Mouse (Mus musculus) spleen, postnatal 4 days (tissue): ENCODE measurements around the gene Gdpd5.
"Not testable (repeated sequence)": the region's sequence is repeated elsewhere in the genome, so short reads cannot be mapped to it uniquely, and the experiment has no call there.

Source experiments
- DNase-seq, 2 experiments: peaks; one replicate each; pipeline ENCODE4 v3.0.0; 2022; ENCODE audit warnings: low spot score in 2 of 2

Gdpd5 gene

DNA sequence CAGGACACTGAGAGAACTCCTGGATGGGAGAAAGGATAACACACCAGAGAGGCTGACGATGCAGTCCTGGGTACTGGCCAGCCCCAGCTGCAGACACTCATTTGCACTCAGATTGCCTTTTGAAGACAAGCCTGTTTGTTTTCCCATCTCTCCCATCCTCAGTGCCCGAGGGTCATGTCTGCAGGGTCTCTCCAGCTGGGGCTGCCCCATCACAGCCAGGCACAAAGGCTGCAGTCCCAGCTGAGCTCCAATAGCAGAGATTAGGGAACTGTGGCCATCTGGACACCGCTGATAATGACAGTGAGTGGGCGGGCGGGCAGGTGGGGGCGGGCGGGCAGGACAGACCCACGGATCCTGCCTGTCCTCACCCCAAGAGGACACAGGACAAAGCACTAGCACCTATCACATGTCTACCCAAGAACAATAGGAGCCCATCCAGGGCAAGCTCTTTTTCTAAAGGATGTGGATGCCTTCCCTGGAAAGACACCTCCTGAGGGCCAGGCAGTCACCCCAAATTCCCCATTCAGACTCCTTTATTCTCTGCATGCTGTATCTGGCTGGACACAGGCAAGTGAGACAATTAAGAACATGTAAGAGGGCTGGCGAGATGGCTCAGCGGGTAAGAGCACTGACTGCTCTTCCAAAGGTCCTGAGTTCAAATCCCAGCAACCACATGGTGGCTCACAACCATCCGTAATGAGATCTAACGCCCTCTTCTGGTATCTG, 93.8 kb downstream of the Gdpd5 start:
- DNase-seq = peak; percentile 45 to 69

DNA sequence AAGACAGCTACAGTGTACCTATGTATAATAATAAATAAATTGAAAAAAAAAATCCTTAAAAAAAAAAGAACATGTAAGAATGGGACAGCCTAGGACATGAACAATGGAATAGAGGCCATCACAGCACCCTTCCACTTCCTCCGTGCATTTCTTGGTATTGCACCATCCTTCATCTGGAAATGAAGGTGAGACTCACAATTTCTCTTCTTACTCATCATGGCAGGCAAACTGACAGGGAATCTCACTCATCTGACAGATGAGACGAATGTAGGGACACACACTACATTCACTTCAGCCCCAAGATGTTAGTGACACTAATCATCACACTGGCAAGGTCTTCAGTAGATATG, 94.3 kb downstream of the Gdpd5 start:
- DNase-seq = no peak

DNA sequence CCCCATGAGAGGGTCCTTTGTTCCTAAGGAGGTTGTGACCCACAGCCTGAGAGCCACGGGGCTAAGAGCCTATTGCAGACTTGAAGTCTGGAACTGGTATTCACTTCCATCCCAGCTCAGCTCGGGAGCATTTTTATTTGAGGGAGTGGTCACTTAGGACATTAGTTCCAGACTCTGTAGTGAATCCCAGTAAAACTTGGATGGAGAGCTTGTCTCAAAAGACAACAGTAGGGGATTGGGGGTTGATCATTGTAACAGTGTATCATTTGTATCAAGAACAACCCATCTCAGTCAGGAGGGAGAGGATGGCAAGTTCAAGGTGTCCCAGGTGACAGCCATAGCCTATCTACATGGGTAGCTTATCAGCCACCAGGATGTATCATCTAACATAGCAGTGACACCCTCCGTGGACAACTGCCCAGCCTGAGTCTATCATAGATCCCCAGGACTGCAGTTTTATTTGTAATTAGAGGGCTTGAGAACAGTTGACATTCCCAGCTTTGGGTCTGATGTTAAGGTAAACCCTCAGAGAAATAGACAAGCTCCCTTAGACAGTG, 95.4 kb downstream of the Gdpd5 start:
- DNase-seq = no peak

DNA sequence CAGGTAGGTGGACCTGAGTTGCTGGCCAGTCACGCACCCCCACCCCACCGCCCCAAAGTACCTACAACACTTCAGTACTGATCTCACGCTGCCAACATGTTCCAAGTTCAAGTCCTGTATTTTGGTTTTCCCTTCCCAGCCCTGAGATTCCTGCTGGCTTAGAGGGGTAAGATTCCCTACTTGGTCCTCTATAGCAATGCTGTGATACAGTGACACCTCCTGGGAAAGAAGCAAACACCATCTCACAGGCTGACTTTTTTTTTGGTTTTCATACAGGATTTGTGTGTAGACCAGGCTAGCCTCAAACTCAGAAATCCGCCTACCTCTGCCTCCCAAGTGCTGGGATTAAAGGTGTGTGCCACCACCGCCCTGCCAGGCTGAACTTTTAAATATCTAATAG, 96.0 kb downstream of the Gdpd5 start:
- no peak for DNase-seq

DNA sequence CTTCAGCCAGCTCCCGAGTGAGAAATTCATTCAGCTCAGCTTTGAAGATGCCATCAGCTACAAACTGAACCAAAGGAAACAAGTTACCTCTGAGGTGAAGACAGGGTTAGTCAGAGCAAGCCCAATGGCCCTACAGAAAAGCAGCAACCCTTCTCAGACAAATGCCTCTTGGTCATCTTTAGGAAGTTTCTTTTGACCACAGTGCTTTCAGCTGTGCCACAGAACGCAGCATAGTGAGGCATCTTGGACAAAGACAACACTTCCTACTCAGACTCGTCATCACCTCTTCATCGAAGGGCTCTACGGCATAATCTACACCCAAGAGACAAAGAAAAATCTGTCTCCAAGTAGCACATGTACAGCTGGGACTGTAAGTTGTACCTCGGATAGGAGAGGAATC, 101.4 kb downstream of the Gdpd5 start:
- DNase-seq = no peak

DNA sequence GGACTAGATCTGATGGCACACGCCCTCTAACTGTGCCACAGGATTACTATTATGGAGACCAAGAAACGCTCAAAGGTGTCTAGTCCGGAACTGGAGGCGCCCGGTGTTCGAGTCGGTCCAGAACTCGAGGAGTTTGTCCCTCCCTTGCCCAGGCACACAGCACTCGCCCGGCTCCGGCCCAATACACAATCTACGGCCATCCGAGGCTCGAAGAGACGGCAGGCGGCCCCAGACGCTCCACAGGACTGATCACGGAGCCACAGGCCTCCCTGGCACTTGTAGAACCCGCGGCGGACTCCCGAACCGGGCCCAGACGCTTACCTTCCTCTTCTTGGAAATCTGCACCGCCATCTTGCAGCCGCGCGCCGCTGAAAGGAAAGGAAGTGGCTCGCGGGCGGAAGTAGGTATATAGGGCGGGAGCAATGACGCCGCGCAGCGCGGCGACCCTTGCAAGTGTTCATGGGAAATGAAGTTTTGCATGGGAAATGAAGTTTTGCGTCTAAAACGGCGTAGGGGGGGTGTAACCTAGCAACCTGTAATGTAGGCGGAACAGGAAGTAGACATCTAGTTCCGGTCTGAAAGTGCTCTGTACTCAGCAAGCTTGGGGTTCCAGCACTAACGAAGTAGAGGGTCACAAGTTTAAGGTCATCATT, 102.2 kb downstream of the Gdpd5 start, which contains the start of gene Rps3:
Rps3 (minus strand) TSS at position 468 of the 653 bp plus-strand sequence.
- peak; percentile 92 to 95 for DNase-seq

DNA sequence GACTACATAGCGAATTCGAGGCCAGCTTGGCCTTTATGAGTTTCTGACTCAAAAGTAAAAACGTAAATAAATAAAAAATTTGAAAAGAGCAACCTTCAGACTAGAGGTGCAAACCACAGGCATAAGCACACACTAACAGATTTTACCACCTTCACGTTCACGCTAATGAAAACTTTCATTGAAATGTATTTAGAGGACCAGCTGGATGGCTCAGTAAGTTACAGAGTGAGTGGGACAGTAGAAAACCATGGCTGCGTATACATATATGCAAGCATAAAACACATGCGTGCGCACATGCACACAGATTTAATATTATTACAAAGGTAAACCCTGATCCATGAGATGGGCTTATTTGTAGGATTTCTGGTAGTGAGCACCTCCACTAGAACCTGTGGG, 102.7 kb downstream of the Gdpd5 start:
- no peak for DNase-seq

DNA sequence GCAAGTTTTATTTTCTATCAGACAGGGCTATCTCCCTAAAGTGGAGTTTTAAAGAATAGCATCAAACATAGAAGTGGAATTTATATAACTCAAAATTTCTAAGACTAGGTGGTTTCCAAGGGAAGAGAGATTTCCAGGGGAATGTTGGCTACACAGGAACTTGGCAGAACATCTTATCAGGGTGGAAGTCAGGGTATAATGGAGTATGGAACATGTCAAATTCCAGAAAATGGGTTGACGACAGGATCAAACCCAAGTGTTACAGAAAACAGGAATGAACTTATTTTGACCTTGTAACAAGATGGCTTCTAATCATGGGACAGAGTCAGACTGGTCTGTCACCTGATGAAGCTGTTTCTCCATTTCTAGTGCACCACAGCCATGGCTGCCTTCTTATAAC, 103.5 kb downstream of the Gdpd5 start:
- DNase-seq = no peak

DNA sequence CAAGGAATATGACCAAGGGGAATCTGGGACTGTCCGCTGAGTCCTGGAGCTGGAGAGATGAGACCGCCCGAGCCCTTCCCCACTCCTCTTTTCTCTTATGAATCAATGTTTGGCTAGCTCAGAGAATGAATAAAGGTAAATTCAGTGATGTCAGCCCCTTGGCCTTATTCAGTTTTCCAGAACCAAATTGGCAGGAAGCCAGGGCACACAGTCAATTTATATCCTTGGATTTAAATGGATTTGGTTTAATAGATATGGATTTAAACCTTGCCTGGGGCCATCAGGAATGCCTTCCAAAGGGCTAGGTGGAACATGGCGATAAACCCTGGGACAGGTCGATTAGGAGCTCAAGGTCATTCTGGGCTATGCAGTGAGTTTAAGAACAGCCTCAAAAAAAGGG, 108.5 kb downstream of the Gdpd5 start:
- no peak for DNase-seq

DNA sequence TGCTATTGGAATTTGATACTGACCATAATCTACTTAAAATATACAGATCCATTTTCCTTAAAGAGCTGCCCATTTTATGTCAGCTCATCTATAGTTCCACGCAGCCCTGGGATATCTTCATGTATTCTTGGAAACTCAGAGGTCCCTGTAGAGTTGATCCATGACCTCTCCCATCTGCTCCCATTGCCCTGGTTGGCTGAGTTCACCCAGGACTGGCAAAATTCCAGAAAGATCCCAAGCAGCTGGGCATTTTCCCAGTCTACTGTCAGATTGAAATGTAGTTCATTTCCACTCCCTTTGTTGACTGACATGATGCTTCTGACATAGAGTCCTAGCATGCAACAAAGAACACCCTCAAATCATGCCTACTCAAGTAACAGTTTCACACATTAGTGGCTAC, 117.9 kb downstream of the Gdpd5 start:
- no peak for DNase-seq

DNA sequence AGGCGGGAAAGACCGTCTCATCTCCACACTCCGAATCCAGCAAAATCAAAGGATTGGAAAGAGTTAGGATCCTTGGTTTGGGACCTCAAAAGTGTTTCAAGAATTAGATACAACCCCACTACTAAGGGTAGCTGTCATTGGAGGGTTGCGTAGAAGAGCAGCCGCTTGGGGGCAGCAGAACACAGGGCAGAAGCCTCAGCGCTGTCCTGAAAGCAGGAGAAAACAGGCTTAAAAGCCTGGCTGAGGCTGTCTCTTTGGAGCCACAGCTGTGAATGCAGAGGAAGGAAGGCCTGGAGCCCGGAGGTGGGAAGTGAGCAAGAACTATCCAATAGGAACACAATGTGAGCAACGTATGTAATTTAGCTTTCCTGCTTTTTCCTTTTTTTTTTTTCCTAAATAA, 119.0 kb downstream of the Gdpd5 start:
- peak; percentile 79 to 91 for DNase-seq

DNA sequence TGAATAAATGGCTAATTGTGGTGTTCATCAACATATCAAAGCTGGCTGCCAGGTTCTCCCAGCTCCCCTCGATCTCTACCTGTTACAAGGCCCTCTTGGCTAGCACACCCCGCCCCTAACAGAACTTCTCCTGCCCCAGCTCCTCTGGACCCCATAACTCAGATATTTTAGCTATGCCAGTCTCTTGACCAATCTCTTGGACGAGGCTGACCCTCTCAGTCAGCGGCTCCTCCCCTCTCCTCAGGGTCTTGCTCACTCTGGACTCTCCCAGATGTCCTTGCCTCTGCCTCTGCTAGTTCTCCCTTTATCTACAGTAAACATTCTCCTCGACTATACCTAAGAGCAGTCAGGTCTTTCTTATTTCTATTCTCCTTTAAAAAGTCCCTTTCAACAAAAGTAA, 119.4 kb downstream of the Gdpd5 start:
- no peak for DNase-seq

DNA sequence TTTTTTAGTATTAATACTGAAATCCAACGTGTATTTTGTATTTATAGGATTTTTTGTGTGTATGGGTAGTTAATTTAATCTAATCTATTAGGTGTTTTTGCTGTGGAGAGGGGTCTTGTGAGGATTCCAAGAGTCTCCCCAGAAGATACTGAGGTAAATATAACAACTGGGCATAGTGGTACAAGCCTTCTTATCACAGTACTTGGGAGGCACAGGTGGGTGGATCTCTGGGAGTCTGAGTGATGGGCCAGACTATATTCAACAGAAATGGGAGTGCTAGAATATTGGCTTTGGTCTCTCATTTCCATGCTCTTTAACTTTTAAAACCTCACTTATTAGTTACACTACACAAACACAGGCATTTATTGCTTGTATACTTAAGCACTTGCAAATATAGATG, 119.9 kb downstream of the Gdpd5 start:
- no peak for DNase-seq

DNA sequence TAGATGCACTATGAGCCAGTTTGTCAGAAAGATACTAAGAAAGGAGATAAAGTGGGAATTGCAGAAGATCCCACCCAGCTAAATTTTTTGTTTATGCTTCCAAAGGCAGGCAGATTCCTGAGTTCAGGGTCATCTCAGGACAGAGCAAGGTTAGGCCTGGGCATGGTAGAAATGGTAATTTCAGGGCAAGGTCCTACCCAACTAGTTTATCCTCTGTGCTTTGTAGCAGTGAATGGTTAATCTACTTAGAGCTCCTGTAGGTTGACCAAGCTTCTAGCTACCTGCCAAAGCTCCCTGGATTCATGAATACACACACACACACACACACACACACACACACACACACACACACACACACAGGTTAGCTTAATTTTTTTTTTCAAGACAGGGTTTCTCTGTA, 123.3 kb downstream of the Gdpd5 start:
- no peak for DNase-seq

DNA sequence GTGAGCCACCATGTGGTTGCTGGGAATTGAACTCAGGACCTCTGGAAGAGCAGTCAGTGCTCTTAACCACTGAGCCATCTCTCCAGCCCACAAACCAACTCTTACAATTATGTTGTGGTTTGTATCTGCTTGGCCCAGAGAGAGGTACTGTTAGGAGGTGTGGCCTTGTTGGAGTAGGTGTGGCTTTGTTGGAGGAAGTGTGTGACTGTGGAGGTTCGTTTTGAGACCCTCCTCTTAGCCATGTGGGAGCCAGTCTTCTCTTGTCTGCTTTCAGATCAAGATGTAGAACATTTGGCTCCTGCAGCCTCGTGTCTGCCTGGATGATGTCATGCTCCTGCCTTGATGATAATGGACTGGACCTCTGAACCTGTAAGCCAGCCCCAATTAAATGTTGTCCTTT, 127.0 kb downstream of the Gdpd5 start:
- DNase-seq = not testable (repeated sequence)

DNA sequence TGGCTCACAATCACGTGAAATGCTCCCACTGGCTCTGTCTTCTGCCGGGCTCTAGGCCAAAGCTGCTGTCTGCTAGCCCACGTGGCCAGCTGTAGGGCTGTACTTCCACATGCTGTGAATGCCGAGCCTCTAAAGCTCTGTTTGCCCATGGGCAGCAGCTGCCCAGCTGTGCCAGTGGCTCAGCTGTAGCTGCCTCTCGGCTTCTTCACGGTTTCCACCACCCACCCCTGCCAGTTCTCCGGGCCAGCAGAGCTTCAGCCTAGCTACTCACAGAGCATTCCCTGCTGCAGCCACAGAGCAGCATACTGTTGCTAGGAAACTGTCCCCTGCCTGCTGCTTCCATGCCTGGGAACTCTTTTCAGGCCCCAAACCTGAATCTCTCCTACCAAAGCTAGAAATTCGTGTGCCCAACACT, 128.9 kb downstream of the Gdpd5 start:
- no peak for DNase-seq
